Mouse (Mus musculus) heart, postnatal 10 days (tissue): ENCODE measurements around the gene Aox4. TPM values are rescaled to one million over a fixed set of nuclear protein-coding genes. Genes with fewer than 3 reads are reported as not detected.
A peak's percentile ranks its signal among the peaks of the same experiment; 100 is the strongest.

Experiments used
- DNase-seq, 2 experiments: peaks; one replicate each; pipeline ENCODE4 v3.0.0; 2021
- intact Hi-C: fragments of 180-260 bp; cut with DNase I; formaldehyde crosslinking; loops from one replicate; pipeline ENCODE4 v1.15.1; 2025
- total RNA-seq, 2 experiments: library from RNA; stranded (reverse); gene quantifications; 2 replicates each; pipeline ENCODE4 v1.2.3; 2021

The Aox4 gene
- total RNA-seq, 2 experiments from 2014 or later, result not detected

- peak; percentile 11 to 41 for DNase-seq
Measured at GRCm38 (mm10) chr1:58240347-58240746, 30.1 kb downstream of the Aox4 start.

GRCm38 (mm10) chr1:58244487-58244886 lies 34.3 kb downstream of the Aox4 start:
- intact Hi-C loops, result no loop called here
- DNase-seq, result no peak

More at GRCm38 (mm10) chr1:58240347-58240746, 30.1 kb downstream of the Aox4 start:
- intact Hi-C loops, result no loop called here

- intact Hi-C loops, result no loop called here
- no peak for DNase-seq
Measured at GRCm38 (mm10) chr1:58248518-58248917, 38.3 kb downstream of the Aox4 start.

GRCm38 (mm10) chr1:58253466-58253865 lies 43.3 kb downstream of the Aox4 start:
- DNase-seq, result no peak
- intact Hi-C loops, result no loop called here

- intact Hi-C loops, result no loop called here
- DNase-seq, result no peak
Measured at GRCm38 (mm10) chr1:58257195-58257991, 47.2 kb downstream of the Aox4 start.

GRCm38 (mm10) chr1:58260311-58260710 lies 50.1 kb downstream of the Aox4 start:
- intact Hi-C loops, result no loop called here
- DNase-seq, result no peak

- DNase-seq, result no peak
- intact Hi-C loops, result no loop called here
Measured at GRCm38 (mm10) chr1:58268231-58268630, 58.0 kb downstream of the Aox4 start.

GRCm38 (mm10) chr1:58270807-58271569 lies 60.8 kb downstream of the Aox4 start:
- intact Hi-C loops, result loop anchor here (1.0 to 5.0 kb wide), 2 partner anchors 115 to 849 kb away; no protein-coding TSS in a partner anchor
- peak; percentile 58 to 73 for DNase-seq

- intact Hi-C loops, result no loop called here
Measured at GRCm38 (mm10) chr1:58275879-58276278, 65.7 kb downstream of the Aox4 start.

GRCm38 (mm10) chr1:58278026-58278425 lies 67.8 kb downstream of the Aox4 start, which contains the start of gene Aox2:
TSS of gene Aox2 (plus strand) at chr1:58278326.
- DNase-seq, result no peak
- intact Hi-C loops, result no loop called here

More at GRCm38 (mm10) chr1:58275879-58276278, 65.7 kb downstream of the Aox4 start:
- DNase-seq, result no peak

- DNase-seq, result no peak
- intact Hi-C loops, result no loop called here
Measured at GRCm38 (mm10) chr1:58278513-58278912, 68.3 kb downstream of the Aox4 start.

- no peak for DNase-seq
Measured at GRCm38 (mm10) chr1:58280381-58280780, 70.2 kb downstream of the Aox4 start.

GRCm38 (mm10) chr1:58280939-58281624 lies 70.9 kb downstream of the Aox4 start:
- intact Hi-C loops, result no loop called here
- DNase-seq, result no peak

More at GRCm38 (mm10) chr1:58280381-58280780, 70.2 kb downstream of the Aox4 start:
- intact Hi-C loops, result no loop called here

GRCm38 (mm10) chr1:58281625-58281988 lies 71.4 kb downstream of the Aox4 start:
- intact Hi-C loops, result no loop called here
- no peak for DNase-seq

- intact Hi-C loops, result no loop called here
- DNase-seq, result no peak
Measured at GRCm38 (mm10) chr1:58284505-58284904, 74.3 kb downstream of the Aox4 start.

- no peak for DNase-seq
- intact Hi-C loops, result no loop called here
Measured at GRCm38 (mm10) chr1:58288091-58288490, 77.9 kb downstream of the Aox4 start.

- DNase-seq, result peak; percentile 12 to 18
- intact Hi-C loops, result no loop called here
Measured at GRCm38 (mm10) chr1:58289863-58290469, 79.8 kb downstream of the Aox4 start.

GRCm38 (mm10) chr1:58291394-58292300 lies 81.5 kb downstream of the Aox4 start:
- peak; percentile 35 to 46 for DNase-seq
- intact Hi-C loops, result no loop called here

- no peak for DNase-seq
- intact Hi-C loops, result no loop called here
Measured at GRCm38 (mm10) chr1:58294730-58295129, 84.5 kb downstream of the Aox4 start.
